Mouse (Mus musculus): Measurements from ENCODE around the gene Arsb. TPM values are rescaled to one million over a fixed set of nuclear protein-coding genes. Genes with fewer than 3 reads are reported as not detected.

Gene Arsb
- 6.0 and 6.3 TPM in 2 replicates for total RNA-seq (2017)

DNA sequence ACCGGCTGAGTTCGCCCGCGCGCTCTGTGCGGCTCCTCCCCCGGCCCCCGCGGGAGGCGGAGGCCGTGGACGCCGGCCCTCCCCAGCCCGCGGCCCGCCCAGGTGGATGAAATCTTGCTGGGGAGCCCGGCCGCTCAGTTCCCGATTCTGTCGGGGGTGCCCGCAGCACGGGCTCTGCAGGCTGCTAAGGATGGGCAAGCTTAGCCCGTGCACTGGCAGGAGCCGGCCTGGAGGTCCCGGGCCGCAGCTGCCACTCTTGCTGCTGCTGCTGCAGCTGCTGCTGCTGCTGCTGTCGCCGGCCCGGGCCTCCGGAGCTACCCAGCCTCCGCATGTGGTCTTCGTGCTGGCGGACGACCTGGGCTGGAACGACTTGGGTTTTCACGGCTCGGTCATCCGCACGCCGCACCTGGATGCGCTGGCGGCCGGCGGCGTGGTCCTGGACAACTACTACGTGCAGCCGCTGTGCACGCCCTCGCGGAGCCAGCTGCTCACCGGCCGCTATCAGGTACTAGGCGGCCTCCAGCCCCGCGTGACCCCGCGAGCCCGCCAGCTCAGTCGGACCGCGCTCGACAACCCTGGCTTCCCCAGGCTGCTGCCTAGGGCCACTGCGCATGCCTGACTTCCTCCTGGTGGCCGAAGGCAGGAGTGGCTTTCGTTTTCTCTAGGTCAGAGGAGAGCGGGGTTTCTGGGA, at the start of gene Arsb:
TSS of gene Arsb (plus strand) at position 43 of the 691 bp plus-strand sequence.
- peak; percentile 87 for ATAC-seq (ENCODE audit: extremely low read depth, insufficient number of reproducible peaks, low FRiP score, poor library complexity, severe bottlenecking)

DNA sequence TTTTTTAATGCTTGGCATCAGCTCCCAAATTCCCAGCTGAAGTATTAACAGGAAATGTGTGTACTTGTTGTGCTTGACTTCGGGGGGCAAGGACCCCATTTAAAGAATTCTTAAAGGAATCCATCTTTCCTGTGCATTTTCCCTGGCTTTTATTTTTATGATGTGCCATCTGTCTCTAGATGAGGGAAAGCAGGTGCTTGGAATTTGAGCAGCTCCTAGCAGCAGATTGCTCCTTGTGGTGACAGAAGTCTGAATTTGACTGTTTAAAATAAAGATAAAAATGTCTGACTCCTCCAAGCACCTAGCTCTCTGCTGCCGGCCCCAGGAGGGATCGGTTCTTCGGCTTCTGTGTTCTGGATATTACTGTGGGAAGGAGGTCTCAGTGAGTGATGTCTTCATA, 49.5 kb upstream of the Arsb start:
- no peak for ATAC-seq (ENCODE audit: extremely low read depth, insufficient number of reproducible peaks, low FRiP score, poor library complexity, severe bottlenecking)

DNA sequence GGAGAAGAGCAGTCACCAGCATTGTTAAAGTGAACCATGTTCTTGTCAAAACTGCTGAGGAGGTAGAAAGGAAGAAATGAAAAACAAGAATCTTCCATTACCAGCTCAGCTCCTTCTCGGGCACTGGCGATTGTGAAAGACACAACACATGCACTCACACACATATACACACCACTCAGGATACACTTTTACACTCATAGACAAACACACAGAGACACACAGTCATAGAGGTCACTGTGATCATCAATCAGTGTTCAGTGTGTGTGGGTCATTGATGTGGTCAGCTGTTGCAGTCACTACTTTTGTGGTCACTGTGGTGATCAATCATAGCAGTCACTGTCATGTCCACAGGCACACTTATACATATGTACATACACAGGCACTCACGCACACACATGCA, 48.0 kb upstream of the Arsb start:
- ATAC-seq (ENCODE audit: extremely low read depth, insufficient number of reproducible peaks, low FRiP score, poor library complexity, severe bottlenecking) = no peak

DNA sequence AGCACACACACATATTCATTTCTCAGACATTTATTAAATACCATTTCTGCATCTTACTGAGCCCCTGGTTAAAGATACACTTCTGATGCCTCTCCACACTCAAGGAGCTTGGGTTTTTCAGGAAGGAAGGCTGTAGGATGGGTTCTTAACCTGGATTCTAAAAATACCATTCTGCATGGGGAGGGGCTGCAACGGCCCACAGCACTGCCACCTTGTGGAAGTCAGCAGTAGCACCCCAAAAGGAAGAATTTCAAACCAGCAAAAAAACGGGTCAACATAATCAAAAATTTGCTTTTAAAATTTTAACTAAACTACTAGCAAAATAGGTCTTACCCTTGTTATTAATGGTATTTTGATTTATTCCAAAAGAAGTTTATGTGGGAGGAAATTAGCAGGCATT, 47.2 kb upstream of the Arsb start:
- 0 out of 2 replicates have a peak, but pooled peaks have one; percentile 19 for ATAC-seq (ENCODE audit: extremely low read depth, insufficient number of reproducible peaks, low FRiP score, poor library complexity, severe bottlenecking)

DNA sequence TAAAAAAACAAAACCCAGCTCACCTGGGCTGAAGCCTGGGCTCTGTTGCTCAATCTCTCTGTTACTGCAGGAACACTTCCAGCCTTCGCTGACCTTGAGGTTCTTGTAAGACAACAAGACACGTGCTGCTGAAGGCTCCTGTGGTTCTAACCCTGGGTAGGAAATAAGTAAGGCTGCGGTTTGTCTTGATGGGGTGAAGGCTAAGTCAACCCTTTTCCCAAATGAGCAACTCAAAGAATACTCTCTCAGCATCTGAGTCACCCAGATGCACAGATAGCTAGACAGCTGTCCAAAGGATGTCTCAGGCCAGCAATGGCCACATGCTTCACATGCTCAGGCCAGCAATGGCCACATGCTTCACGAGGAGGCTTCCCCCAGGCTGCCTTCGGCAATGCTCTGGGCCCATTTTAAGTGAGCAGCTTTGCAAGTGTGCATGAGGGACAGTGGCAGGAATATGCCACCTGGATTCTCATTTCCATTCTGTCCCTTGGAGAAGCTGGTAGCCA, 36.2 kb upstream of the Arsb start:
- no peak for ATAC-seq (ENCODE audit: extremely low read depth, insufficient number of reproducible peaks, low FRiP score, poor library complexity, severe bottlenecking)

DNA sequence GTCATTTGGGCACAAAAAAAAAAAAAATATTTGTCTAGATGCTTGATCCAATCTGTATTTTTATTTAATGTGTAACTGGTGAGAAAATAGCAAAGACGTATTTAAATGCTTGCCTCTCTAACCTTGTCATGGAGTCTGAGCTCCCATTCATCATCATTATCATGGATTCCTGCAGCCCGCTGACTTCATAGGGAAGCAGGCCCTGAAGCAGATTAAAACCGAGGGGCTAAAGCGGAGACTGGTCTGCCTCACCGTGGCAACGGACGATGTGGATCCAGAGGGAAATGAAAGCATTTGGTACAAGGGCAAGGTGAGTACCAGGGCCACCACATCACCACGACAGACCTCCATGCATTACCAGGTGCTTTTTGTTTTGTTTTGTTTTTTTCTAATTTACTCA, 27.3 kb upstream of the Arsb start:
- ATAC-seq (ENCODE audit: extremely low read depth, insufficient number of reproducible peaks, low FRiP score, poor library complexity, severe bottlenecking) = no peak

DNA sequence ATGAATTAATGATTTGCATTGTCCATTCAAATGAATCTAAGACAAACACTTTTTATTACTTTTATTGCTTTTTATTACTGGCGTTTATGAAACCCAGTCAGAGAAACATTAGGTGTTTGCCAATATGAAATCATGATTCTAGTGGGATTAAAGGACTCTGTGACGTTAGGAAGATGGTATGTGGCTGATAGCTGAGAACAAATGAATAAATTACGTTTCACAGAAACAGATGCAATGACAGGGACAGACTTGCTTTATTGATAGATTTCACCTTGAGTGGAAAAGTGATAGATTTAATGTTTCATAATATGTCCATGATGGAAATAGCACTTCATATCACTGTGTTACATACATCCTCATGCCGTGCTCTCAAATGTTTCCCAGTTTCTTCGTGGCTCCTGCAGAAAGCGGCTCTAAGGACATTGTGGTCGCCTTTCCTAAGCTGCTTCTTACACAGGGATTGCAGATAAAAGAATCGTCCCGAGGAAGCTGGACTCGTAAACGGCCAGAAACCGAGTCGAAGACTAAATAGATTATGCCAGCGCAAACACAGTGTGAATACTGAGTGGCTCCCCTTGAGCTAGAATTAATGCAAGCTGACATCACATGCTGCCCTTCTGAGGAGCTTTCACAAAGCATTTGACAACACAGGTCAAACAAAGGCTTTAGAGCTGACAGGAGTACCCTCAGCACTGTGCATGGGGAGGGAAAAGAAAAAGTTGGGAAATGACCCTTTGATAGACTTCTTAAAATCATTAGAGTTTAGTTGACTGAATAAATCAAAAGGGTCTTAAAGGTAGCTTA, 18.6 kb upstream of the Arsb start:
- no peak for ATAC-seq (ENCODE audit: extremely low read depth, insufficient number of reproducible peaks, low FRiP score, poor library complexity, severe bottlenecking)

DNA sequence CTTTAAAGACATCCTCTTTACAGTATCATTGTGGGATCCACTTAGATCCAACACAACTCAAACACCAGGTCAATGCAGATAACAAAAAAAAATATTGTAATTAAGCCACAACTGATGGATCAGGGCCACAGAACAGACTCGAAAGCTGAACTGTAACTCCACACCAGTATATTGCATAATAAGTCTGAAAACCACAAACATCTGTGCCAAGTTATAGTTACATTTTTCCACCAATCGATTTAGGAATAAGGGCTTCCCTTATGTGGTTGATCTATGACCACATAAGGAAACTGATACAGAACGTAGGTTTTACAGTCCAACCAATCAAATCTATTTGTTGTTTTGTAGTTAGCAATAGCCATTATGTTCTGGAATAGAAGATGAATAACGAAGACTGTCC, 16.3 kb upstream of the Arsb start:
- no peak for ATAC-seq (ENCODE audit: extremely low read depth, insufficient number of reproducible peaks, low FRiP score, poor library complexity, severe bottlenecking)

DNA sequence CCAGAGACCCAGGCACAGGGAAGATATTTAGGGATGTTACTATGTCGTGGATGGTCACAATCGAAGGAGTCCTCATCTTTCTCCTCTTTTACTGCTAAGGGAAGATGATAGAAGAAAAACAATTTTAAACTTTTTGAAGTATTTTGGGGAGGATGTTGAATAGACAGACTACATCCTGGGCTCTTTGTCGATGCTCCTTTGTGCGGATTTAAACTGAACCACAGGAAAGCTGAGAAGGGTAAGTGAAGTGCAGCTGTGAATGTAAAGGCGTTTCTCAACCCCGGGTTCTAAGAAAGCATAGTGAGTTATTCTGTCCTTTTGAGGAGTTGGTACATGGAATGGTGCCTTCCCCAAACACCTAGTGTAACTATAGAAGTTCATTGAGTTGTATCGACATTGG, 14.8 kb upstream of the Arsb start:
- ATAC-seq (ENCODE audit: extremely low read depth, insufficient number of reproducible peaks, low FRiP score, poor library complexity, severe bottlenecking) = no peak

DNA sequence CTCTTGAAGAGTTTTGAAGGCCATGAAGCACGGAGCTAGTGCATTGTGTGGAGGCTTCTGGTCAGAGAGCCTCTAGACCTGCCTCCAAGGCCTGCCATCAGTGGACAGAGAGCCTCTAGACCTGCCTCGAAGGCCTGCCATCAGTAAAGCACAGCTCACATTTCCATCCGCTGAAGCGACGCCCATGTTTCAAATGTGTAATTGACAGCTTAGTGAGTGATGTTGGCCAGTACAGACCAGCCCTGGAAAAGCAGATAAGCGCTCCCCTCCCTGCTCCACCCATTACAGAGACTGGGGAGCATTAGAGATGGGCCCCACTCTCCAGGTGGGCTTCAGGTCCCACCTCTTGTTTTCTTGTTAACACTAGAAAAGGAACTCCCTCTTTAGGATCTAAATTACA, 13.9 kb upstream of the Arsb start:
- no peak for ATAC-seq (ENCODE audit: extremely low read depth, insufficient number of reproducible peaks, low FRiP score, poor library complexity, severe bottlenecking)

DNA sequence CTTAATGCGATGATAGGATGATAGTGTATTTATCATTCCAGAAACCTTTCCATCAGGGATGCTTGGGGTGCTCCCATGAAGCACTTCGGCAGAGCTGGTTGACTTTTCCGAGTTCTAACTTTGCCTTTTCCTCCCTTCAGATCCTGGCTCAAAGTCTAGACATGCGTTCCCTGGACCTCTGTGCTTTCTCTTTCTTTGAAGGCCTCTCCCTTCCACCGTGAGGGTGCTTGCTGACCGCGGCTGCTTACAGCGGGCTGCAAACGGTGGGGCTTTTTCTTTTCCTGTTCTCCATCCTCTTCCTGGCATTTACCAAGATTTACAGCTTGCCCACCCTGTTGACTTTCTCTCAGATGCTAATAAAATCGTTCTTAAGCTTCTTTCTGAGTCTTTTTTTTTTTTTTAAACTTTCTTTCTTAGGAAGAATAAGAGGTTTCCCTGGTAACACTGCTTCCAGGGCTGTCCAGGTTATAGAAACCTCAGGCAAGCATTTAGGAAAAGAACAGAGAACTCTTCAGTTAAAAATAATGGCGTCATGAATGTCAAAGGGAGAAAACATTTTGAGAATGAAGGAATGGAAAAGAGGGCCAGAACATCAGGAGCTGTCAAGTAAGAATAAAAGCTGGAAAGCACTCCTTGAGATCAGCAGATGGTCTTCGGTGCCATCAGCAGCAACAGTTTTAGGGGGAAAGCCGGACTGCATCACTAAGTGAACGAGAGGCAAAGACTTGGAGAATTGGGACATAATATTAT, 13.1 kb upstream of the Arsb start:
- ATAC-seq (ENCODE audit: extremely low read depth, insufficient number of reproducible peaks, low FRiP score, poor library complexity, severe bottlenecking) = no peak

DNA sequence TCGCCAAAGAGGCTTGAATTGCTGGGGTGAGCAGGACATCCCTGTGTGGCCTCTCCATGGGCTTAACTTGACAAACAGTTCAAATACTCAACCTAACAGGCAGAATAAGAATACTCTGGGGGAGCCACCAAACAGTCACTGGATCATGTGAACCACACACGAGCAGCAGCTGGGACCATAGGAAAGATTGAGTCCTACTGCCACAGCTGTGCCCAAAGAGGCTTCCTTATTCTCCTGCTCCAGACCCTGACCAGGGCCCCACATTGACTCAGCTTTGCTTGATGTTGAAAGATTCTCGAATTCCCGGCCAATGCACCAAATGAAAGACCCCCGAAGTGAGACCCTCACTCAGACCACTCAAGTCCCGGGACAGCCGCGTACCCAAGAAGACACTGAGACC, 9.6 kb upstream of the Arsb start:
- ATAC-seq (ENCODE audit: extremely low read depth, insufficient number of reproducible peaks, low FRiP score, poor library complexity, severe bottlenecking) = no peak

DNA sequence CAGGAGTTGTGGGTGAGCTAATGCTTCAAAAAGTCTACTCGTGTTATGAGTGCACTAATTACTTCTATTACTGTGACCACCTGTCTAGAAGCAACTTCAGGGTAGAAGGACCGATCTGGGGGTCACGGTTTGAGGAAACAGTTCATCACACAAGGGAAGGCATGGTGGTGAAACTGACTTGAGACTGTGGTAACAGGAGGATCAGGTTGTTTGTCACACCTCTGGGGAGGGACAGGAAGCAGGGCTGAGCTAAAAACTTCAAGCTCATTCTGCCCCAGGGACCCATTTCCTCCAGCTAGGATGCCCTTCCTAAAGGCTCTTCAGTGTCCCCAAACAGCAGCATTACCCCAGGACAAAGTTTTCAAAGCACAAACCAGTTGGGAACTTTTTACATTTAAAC, 8.6 kb upstream of the Arsb start:
- no peak for ATAC-seq (ENCODE audit: extremely low read depth, insufficient number of reproducible peaks, low FRiP score, poor library complexity, severe bottlenecking)

DNA sequence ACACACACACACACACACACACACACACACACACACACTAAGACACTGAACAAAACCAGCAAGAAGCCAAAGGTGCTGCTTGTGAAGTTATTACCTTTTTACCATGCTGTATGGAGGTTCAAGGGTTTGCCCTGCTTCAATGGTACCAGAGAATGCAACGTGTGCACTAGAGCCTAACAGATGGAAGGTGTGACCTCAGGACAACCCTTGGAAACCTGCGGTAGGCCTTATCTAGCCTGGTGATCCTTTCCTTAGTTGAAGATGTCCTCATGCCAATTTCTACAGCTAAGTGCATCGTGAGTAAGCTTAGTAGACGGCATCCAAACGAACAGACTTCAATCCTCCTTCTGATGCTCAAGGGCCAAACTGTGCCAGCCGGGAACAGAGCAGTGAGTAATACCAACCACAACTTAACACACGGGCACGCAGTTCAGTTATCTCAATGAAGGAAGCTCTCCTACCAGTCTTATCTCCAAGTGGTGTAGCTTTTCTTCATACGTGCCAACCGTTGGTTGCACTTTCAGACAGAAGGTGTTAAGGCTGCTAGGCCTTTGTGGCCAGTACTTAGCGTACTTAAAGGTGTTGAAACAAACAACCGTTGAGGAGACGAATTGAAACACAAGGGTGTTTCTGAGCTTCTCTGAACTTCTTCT, 7.0 kb upstream of the Arsb start:
- ATAC-seq (ENCODE audit: extremely low read depth, insufficient number of reproducible peaks, low FRiP score, poor library complexity, severe bottlenecking) = no peak

DNA sequence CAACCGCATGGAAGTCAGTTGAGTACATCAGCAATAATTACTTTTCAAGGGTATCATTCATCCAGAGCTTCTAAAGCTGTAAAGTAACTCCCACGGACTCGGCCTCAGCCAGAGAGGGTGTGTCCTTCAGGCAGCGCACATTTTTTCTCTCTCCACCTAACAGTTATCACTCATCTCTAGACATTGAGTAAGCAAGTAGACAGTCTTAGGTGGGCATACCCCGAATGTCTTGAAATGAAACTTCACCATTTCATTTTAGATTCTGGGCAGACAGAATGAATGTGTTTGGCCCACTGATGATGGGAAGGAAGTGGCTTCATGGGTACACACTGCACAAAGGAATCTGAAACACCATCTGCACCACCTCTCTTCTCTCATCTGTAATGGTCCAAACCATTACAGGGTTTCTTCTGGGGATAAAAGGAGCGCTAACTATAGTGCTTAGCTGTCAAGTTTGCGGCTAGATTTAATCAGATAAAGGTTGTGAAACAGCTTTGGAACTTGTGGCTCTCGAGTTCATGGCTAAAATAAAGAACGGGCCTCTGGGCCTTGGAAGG, 321 bp upstream of the Arsb start:
- ATAC-seq (ENCODE audit: extremely low read depth, insufficient number of reproducible peaks, low FRiP score, poor library complexity, severe bottlenecking) = no peak

DNA sequence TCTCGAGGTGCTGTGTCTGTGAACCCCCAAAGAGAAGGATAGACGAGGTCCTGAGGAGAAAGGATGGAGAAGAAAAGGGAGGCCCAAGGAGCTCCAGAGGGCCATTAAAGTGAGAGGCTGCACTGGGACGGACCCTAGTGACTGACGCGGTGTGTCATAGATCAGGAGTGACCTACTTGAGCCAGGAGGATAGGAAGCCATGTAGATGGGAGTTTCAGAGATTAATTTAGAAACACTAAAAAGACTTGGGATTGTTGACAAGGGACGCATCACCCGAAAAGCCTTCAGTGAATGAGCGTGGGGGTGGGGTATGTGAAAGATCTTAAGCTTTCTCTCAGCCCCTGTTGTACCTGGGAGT, 828 bp downstream of the Arsb start:
- ATAC-seq (ENCODE audit: extremely low read depth, insufficient number of reproducible peaks, low FRiP score, poor library complexity, severe bottlenecking) = no peak

DNA sequence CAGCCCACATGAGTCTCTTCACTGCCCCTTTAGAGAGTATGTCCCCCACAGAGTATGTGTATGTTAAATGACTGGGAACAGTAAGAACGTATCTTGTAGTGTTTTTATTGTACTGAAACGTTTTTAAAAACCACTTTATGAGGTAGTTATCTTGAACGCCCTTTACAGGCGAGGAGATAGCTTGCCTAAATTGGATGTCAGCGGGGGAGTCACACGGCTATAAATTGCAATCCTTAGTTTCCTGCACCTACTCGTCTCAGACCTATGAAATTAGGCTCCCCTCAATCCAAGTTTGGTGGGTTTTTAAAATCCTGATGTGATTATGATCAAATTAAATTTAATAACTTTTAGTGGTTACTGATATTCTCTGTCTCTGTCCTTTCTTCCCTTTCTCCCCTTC, 1.4 kb downstream of the Arsb start:
- no peak for ATAC-seq (ENCODE audit: extremely low read depth, insufficient number of reproducible peaks, low FRiP score, poor library complexity, severe bottlenecking)

DNA sequence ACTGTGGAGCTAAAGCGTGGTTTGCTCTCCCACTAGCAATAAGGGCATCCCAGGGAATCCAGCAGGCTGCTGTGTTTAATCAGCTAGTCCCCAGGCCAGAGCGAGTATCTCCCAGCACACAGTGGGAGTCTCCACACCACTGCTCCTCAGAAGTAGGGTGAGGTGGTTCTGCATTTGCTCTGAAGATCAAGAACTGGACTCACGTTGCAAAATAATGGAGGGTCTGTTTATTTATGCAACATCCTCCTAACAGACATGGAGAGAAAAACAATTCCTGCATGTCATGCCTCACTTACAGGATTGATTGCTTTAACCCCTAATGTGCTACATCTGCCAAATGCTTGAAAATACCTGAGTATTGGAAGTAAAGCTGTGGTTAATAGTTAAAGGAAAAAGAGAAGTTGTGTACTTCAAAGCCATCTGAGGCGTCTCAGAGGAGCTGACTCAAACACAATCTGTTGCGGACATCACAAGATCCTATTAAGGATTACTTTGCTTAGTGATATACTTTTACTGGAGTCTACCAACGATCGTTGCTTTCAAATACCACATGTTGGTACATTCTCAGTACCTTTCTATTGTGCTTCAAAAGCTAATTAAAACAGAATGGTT, 2.4 kb downstream of the Arsb start:
- no peak for ATAC-seq (ENCODE audit: extremely low read depth, insufficient number of reproducible peaks, low FRiP score, poor library complexity, severe bottlenecking)

DNA sequence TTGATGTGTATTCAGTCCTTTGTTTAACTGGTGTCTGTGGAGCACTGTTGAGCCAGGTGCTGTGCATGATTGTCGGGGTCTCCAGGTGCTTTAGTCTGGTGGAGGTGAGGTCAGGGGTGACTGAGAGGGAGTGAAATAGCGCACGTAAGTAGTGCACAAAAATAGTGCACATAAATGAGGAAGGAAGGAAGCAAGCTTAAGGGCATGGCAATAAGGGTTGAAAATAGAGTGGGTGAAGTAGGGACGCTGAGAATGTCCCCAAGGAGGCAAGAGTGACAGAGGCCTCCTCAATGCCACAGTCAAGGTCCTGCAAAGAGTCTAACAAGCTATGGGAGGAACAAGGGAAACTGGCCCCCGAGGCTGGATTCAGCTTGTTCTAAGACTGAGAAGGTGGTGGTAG, 11.4 kb downstream of the Arsb start:
- ATAC-seq (ENCODE audit: extremely low read depth, insufficient number of reproducible peaks, low FRiP score, poor library complexity, severe bottlenecking) = peak; percentile 51; the same call in 1 of the 2 replicates
